Mouse (Mus musculus) adipocyte (in vitro differentiated cells): ENCODE data around the gene Olfr547.
"Not testable (repeated sequence)": the region's sequence is repeated elsewhere in the genome, so short reads cannot be mapped to it uniquely, and the experiment has no call there.

ENCODE experiments used
- DNase-seq: peaks from one replicate; pipeline ENCODE4 v3.0.0-alpha.2; 2016; ENCODE audit warnings: low spot score

Olfr547 gene

DNA sequence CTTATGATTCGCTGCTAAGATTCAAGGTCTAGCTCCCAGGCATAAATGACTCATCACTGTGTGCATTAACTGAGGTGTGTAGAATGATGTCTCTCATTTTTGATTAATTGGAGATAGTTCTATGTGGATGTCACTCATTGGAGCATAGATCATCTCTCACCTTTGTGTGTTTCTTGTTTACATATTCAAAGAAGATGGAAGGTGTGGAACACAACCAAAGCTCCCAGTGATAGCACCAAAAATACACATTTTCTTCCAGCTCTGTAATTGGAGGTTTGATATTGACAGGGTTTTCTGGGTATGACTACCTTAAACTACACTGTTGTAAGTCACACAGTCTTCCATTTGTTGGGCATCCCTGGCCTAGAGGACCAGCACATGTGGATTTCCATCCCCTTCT is at the start of gene Olfr547:
TSS of gene Olfr547 (plus strand) at position 301 of the 400 bp plus-strand sequence.
- DNase-seq, result no peak

DNA sequence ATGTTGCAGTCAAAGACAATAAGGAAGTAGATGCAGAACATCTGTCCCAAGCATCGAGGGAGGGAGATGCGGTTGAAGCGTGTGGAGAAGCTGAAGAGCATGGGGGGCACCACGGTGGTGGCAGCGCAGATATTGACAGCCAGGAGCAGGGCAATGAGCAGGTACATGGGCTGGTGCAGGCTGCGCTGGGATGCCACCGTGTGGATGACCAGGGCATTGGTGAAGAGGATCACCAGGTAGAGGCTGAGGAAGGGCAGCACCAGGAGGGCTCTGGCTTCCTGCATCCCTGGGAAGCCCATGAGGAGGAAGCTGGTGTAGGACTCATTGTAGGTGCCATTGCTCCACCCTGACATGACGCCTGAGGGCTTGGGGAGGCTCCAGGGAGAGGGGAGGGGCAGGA is 49.8 kb upstream of the Olfr547 start:
- not testable (repeated sequence) for DNase-seq

DNA sequence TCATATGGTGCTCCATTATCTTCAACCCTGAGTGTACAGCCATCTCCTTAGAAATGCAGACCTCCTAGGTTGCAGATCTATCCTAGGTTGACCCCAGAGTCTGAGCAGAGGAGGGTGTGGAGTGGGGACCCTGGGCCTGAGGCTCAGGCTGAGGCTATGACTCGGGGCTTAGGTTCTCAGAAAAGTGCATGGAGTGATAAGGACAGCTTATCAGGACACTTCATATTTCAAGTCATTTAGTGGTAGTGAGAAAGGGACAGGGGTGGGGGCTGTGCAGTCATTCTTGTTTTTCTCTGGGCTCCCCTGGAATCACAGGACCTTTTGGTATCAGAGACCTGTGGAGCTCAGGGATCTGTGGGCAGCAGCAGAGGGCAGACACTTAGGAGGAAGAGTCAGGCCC is 48.4 kb upstream of the Olfr547 start:
- DNase-seq, result no peak

DNA sequence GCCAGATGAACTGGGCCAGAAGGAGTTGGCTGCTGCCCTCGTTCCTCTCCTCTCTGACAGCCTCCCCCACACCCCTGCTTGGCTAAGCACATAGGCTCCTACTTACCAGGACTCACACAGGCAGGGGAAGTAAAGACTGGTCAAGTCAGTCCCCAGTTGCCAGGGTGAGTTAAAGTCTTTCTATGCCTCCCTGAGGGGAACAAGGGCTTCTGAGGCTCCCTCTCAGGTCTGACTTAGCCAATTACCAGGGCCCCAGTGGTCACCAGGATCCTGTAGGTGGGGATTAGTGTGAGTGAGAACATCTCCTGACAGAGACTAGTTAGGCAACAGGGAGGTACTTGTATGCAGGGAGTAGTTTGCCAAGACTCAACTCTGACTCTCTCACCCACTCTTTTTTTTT is 46.4 kb upstream of the Olfr547 start, which contains the start of gene Olfr544:
TSS of gene Olfr544 (minus strand) at position 153 of the 400 bp plus-strand sequence.
- DNase-seq, result peak; percentile 57

DNA sequence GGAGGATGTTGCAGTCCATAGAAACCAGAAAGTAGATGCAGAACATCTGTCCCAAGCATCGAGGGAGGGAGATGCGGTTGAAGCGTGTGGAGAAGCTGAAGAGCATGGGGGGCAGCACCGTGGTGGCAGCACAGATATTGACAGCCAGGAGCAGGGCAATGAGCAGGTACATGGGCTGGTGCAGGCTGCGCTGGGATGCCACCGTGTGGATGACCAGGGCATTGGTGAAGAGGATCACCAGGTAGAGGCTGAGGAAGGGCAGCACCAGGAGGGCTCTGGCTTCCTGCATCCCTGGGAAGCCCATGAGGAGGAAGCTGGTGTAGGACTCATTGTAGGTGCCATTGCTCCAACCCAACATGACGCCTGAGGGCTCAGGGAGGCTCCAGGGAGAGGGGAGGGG is 40.1 kb upstream of the Olfr547 start:
- DNase-seq, result not testable (repeated sequence)

DNA sequence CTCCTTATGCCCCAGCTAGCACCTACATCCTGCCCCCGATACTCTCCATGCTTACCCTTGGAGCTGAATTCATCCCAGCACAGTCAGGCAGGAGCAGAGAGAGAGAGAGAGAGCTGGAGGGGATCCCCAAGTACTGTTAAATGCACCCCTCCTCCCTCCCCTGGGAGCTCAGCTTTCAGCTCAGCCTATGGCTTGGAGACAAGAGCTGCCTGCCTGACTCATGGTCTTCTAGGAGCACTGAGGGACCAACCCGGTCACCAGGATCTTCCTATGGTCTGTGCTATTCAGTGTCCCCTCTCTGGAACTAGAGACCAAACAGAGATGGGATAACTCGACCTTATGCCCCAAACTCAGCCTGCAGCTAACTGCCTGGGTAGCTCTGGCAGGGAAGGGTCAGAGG is 35.1 kb upstream of the Olfr547 start, which contains the start of gene Olfr545:
TSS of gene Olfr545 (minus strand) at position 101 of the 400 bp plus-strand sequence.
- DNase-seq, result no peak

DNA sequence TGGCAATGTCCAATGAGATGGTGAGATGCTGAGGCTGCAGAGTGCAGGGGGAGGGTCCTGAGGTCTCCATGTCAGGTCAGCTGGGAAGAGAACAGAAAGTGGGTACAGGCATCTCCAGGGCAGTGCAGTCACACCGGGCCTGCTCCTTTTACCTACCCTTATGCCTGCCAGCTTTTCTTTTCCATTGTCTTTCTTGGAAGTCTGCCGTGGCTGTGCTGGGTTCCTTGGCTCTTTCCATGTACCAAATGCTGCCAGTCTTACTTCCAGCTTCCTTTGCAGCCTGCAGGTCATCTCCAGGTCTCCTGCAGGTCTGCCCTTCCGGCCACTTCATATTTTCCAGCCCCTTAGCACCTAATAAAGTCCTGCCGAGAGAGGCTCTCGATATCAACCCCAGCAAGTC is 32.6 kb upstream of the Olfr547 start:
- DNase-seq, result no peak

DNA sequence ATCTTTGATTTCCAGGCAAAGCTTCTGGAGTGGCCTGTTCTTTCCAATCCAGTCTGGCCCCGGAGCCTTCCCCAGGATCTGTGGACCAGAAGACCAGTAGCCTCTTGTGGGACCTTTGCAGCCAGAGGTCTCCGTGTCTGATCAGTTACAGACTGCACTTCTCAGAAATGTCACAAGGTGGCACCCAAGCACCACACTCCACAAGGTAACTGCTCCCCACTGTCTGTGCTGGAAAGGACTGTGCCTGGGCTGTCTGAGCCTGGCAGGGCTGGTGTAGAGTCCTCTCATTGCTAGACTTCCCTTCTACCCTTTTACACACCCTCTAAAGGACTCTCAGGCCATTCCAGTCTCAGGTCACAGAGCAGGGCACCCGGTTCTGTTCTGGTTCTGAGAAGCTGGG is 27.7 kb upstream of the Olfr547 start:
- DNase-seq, result peak; percentile 70

DNA sequence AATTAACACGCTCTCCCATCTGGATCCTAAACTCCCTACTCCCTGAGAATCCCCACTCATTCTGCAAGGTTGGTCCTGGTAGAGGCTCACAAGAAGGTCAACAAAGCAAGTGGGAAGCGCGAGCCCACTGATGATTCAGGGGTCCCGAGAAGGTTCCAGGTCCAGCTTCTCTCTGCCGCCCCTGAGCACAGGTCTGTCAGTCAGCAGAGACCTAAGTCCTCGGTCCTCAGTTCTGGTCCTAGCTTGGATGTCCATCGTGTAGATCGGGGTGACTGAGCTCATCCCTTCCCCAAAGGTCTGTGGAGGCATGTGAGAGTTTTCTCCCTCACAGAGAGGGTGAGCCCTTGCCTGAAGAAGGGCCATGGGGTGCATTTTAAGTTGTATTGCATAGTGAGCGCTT is 26.5 kb upstream of the Olfr547 start:
- no peak for DNase-seq

DNA sequence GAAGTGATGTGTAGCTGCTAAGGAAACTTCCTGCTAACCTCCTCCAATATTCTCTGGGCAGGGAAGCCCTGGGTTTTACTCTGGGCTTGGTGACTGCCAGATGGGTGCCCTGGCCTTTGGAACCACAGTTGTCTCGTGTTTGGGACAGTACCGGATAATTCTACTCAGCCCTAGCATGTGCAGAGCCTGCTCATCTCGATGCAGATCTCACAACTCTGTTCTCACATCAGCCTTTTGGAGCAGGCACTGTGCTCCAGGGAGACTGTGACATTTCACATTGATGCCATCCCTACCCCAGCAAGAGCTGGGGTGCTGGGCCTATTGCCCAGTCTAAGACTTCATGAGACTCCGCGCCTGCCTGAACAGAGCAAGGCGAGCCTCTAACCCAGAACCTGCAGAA is 25.9 kb upstream of the Olfr547 start:
- DNase-seq, result no peak

DNA sequence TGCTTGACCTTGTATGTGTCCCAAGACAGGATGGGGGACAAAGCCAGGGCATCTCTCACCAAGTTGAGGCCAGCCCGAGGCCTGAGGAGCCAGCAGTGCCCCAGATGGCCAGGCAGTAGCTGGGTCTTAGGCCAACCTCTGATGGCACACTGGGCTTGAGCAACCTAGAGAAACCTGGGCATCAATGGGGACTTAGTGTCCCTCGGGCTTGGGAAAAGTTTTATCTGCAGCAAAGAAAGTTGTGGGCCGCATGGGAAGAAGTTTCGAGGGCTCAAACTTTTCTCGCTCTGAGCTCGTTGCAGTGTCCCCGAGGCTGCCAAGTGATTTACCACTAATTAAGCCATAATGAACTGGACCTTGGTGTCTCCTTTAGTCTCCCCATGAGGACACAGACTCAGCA is 24.8 kb upstream of the Olfr547 start:
- DNase-seq, result no peak

DNA sequence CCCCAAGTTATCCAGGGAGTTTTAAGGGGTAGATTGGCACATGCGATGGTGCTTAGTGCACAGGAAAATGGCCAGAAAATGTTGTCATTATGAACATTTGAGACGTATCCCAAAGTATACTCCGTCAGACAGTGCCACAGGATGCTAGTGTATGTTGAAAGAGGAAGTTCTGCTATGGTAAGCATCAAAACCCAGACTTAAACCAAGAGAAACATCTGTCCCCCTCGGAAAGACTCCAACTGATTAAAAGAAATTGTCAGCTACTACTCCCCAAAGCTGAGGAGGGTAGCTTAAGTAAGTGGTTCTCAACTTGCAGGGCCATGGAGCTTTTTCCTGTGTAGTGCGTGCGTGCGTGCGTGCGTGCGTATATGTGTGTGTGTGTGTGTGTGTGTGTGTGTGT is 22.6 kb upstream of the Olfr547 start:
- no peak for DNase-seq

DNA sequence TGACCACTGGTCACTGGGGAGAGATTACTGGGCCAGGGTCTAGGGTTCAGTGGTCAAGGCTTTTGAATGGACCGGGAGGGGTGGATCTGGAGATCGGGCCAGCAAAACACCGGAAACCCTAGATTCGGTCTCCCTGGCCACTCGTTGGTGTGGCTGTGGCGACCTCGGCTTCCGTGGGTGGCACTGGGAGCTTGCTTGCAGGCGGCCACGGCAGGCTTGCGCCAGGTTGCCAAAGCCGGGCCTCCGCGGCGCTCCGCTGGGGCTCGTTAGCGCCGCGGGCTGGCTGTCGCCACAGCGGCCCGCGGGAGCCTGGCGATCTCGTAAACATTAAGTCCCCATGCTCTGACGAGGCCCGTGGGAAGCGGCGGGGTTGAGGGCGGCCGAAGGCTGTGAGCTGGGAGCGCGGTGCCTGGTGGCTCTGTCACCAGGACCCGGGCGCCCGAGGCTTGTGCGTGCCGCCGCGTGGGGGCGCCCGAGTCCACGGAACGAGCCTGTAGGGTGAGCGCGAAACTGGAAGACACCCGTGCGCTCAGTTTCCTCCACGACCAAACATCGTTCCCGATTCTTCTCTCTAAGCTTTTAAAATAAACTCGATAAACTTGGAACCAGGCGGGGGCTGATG is 21.6 kb upstream of the Olfr547 start:
- DNase-seq, result peak; percentile 58

DNA sequence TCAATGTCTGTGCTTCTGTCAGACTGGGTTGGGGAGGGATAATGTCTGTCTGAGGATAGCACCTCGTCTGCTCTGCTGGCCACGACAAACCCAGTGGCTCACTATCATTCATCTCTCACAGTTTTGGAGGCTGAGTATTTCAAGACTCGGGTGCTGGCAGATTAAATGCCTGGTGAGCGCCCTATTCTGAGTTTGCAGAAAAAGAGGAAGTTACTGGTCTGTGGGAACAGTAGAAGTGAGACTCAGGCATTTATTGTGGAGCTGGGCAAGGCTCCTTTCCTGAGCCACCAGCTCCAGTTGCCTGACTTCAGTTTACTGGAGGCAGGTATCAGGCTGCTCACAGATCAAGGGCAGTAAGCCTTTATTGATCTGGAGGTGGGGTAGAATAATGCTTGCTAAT is 20.4 kb upstream of the Olfr547 start:
- DNase-seq, result no peak

DNA sequence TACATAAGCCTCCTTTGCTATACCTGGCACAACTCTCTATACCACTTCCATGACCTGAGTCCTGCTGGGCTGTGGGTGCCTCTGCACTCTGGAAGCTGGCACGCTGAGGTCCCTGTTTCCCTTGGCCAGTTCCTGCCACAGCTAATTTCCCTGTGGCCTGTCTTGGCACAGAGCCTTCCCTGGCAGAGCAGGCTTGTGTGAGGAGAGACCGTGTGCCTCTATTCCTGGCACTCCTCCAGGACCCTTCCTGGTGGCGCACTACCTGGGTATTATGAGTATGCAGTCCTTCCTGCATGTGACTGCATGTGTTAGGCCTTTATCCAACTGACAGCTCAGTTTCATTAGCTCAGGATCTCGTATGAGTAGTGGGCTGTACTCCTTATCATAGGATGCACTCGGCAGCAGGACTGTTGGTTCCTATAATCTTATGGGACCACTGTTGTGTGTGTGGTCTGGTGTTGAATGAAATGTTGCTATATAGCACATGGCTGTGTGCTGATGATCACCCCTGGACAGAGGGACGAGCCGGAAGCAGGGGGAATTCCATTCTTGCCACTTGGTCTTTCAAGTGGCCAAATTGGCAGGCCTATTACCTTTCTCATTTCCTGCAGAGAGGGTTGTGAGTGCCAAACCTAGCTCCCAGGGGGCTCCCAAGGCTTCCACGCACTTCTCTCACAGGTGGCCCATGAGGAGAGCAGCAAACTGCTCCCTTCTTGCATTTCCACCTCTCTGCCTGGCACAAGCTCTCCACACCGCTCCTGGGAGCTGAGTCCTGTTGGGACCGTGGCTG is 18.1 kb upstream of the Olfr547 start:
- DNase-seq, result peak; percentile 33

DNA sequence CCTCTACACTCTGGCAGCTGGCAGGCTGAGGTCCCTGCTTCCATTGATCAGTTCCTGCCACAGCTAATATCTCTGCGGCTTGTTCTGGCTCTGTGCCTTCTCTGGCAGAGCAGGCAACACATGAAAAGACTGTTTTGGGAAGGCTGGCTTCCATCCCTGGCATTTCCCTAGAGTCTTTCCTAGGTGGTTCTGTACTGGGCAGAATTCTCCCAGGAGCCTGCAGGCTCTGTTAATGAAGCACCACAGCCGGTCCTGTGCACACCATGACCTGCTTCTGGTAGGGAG is 17.6 kb upstream of the Olfr547 start:
- DNase-seq, result no peak

DNA sequence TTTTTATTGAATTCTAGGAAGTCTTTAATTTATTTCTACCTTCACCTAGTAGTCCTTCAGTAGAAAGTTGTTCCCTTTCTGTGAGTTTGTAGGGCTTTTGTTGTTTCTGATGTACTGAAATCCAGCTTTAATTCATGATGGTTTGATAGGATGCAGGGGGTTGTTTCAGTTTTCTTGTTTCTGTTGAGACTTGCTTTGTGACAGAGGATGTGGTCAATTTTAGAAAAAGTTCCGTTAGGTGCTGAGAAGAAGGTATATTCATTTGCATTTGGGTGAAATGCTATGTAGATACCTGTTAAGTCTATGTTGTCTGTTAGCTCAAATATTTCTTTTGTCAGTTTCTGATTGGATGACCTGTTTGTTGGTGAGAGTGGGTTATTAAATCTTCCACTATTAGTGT is 5.5 kb upstream of the Olfr547 start:
- DNase-seq, result no peak

DNA sequence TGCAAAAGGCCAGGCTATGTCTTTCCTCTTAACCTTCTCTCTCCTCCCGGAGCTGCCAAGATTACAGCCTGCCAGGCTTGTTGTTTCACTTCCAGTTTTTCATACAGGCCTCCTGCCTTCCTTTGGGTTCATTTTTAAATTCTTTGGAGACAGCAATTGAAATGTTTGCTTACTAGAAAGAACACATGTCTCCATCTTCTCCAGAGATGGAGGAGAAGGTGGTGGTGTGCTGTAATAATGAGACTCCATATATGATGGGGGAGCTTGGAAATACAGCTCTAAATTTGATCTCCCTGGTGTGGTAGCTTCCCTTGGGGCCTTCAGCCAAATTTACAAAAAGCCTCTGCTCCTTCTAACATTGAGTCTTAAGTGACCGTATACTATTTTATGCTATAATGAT is 6.0 kb downstream of the Olfr547 start, which contains the start of gene Olfr548-ps1:
TSS of gene Olfr548-ps1 (plus strand) at position 301 of the 400 bp plus-strand sequence.
- DNase-seq, result peak; percentile 13

DNA sequence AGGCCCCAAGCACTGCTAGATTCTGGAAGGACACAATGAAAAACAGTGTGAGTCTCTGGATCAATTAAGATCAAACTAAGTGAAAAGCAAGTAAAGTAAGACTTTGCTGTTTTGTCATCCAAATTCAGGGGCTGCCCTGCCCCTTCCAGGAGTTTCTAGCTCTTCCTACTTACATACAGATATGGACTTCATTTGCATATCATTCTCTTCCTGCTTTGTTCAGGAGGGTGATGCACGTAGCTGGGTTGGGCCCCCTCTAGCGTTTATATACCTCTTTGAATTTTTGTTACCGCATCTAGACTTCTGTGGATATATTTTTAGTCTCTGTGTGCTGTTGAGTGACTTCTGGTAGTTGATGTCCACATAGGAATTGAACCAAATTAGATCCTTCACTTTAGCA is 6.7 kb downstream of the Olfr547 start:
- no peak for DNase-seq

DNA sequence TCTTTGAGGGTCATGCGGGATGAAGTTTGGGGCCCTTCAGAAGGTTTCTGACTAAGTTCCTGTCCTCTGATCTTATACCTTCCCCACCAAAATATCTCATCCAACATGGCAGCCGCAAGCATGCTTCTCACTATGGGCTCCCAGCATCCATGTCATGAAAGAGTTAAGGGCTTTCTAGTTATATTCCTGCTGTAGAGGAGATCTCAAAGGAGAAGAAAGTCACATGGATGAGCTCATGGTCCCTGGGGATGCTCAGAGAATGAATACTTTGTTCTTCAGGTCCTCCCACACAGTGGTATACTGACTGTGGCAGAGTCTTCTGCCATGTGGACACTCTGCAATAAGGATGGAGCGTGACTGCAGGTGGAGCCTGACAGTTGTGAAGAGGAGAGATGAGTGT is 15.0 kb downstream of the Olfr547 start, which contains the start of gene Olfr549:
TSS of gene Olfr549 (plus strand) at position 301 of the 400 bp plus-strand sequence.
- no peak for DNase-seq

DNA sequence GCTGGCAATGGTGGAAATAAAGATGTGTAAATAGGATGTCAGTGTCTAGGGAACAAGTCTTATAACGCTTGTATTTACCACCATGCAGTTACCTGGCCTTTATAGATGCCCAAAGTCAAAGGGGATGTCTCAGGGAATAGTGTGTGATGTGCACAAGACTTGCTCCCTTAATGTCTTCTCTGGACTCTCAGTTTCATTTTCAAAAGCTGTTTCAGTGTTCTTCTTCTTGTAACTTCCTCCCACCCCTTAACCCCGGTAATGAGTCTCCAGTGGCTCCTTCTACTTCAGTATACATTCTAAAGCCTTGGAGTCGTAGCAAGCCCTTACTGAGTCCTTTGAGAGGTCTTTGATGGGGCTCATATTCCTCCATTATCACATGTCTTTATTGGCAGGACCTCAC is 18.7 kb downstream of the Olfr547 start:
- DNase-seq, result no peak

DNA sequence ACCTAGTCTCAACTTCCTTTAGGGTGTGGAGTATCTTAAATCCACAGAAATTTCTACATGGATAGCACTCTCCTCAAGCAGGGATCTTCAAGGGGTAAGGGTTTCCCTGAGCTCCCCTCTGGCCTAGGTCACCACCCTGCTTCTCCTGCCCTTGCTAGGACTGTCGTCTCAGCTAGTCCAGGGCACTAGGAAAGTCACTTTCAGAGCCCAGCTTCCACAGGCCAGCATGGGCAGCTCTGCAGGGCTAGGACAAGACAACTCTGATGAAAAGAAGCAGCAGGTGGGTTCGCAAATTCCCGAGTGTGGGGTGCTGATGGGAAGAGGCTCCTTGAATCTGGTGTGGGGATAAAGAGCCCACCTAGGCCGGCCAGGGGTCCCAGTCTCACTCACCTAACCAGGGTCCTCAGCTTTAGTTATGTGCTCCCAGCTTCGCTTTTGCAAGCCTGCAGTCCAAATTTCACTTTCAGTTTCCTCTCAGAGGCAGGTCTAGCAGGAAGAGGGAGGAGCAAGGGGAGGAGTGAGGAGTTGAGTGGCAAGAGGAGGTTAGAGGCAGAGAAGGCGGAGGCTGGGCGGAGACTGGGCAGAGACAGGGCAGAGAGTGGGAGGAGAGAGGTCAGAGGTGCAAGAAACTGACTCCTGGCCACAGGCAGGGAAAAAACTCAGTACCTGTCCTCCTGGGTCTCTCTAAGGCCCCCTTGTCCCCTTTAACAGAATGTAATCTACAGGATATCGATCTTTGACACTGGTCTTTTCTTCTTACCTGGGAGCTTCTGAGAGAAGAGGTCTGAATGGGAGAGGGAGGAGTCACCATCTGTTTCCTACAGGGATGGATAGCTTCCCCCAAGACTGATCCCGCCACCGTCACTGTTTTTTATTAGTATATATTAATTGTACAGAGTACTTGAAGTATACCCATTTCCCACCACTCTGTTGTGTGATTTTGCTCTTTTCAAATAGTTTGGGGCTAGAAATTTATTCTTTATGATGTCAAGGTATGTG is 30.7 kb downstream of the Olfr547 start, which contains the start of gene Trim21:
TSS of gene Trim21 (minus strand) at position 488 of the 999 bp plus-strand sequence.
- DNase-seq, result peak; percentile 92
